Mouse (Mus musculus) megakaryocyte, embryonic 14.5 days (primary cell): Measurements from ENCODE around the gene Mtrf1.

ENCODE experiments used
- FLI1 ChIP-seq: IDR thresholded peaks from 2 replicates; pipeline ENCODE4 v1.6.1; 2012; ENCODE audit warnings: low read length, inconsistent platforms, mixed read lengths
- GATA1 ChIP-seq: IDR thresholded peaks from 3 replicates; pipeline ENCODE4 v1.6.1; 2012; ENCODE audit warnings: mixed read lengths, low read length, inconsistent platforms, borderline replicate concordance

GRCm38 (mm10) chr14:79467621-79468020 lies 70.0 kb downstream of the Mtrf1 start:
- TF ChIP-seq GATA1, result no peak
- TF ChIP-seq FLI1, result no peak
